Mouse (Mus musculus): Measurements from ENCODE around the gene Scimp. TPM values are rescaled to one million over a fixed set of nuclear protein-coding genes. Genes with fewer than 3 reads are reported as not detected.
A peak's percentile ranks its signal among the peaks of the same experiment; 100 is the strongest.

Gene Scimp
- not detected for total RNA-seq (2022)

DNA sequence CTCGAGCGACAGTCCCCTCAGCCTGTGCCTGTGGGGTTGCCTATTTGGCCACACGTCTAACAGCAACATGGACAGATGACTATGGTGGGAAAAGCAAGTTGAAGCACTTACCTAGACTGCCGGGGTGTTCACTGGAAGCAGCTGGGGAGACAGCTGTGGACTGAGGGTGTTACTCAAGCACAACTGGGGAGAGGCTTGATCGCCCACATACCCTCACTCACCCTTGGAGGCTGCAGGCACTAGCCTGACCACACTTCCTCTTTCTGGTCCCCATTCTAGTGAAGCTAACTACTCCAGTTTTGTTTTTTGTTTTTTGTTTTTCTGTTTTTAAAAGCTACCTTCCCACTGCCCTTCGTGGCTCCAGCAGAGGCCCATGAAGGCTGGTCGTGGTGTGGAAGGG lies at the start of gene Scimp:
TSS of gene Scimp (minus strand) at position 222 of the 400 bp plus-strand sequence.
- no peak for DNase-seq (ENCODE audit: low spot score in 2 of 2)

DNA sequence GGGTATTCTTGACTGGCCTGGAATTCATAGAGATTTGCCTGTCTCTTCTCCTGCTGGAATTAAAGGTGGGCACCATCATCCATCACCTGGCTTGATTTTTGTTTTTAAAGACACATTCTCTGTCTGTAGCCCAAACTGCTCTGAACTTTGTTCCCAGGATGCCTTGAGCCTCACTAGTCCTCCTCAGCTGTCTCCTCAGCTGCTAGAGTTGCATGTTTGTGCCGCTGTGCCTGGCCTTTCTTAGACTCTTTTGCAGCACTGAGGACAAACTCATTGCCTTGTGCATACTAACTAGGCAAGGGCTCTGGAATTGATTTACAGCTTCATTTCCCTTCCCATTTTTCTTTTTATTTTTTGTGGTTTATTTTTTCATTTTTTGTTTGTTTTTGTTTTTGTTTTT lies 48.0 kb upstream of the Scimp start:
- no peak for DNase-seq (ENCODE audit: low spot score in 2 of 2)

DNA sequence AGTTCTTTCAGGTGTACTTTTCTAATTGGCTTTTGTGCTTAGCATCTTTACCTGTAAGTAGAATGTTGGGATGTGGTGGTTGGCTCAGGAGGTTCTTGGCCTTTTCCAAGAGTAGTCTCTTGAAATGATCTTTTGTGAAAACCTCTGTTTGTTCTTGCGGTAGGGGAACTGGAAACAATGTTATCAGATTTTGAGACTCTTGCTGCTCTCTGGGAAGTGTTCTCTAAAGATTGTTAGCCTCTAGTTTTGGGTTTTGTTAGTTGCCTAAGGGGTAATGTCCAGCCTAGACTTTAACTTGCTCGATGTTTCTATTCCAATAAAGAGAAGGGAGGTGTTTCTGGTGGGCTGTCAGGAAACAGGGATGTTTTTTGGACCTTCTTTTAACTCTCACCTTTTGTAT lies 33.6 kb upstream of the Scimp start:
- DNase-seq (ENCODE audit: low spot score in 2 of 2), result no peak

DNA sequence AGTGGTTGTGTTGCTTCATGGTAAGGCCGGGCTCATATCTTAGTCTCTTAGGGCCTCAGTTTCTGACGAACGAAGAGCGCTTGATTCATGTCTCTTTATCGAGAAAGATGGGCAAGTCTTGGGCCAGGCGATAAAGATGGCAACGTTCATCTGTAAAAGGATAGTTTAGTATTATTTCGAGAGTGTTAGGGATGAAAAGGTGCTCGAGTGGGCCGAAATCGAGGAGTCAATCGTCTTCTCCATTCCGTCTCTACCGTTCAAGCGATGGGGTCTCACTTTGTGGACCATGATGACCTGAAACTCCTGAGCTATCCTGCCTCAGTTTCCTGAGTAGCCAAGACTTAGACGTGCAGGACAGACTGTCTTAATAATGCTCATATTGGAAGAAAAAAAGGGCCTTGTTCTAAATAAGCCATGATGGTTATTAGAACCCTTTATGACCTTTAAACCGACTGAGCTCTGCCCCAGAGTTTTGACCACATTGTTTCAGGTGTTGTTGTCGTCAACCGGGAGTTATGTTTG lies 33.1 kb upstream of the Scimp start:
- no peak for DNase-seq (ENCODE audit: low spot score in 2 of 2)

DNA sequence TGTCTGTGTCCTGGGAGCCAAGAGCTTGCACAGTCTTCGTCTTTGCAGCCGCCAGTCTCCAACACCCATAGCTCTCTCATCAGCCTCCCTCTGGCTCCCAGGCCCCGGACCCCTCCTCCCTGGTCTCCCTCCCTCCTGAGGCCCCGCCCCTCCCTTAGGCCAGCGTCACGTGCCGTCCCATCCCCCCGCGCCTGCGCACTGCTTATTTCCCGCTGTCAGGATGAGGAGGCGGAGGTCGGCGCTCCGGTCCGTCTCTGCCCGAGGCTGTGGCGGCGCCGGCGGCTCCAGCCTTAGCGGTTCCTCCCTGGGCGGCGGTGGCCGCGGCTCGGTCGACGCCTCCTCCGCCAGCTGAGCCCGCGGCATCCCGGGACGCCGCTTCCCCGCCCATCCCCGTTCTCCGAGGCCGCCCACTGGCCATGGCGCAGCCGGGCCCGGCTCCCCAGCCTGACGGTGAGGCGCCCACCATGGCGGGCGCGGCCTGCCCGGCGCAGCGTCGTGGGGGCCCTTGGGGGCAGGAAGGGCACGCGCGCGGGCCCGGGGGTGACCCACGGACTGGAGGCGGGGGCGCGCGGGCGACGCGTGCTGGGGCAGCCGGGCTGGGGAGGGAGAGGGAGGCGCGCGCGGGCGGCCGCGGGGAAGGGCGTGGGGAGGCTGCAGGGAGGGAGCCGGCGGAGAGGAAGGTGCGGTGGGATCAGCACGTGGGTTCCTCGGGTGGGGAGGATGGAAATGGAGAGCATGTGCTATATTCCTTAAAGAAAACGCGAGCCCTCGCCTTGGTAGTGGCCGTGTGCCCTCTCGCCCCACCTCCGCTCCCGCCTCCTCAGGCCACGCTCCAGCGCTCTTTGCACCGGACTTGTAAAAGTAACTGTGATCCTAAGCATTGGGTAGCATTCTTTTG lies 32.4 kb upstream of the Scimp start, which contains the start of gene Rabep1:
TSS of gene Rabep1 (plus strand) at position 220 of the 898 bp plus-strand sequence.
- peak; percentile 84 to 89 for DNase-seq (ENCODE audit: low spot score in 2 of 2)

DNA sequence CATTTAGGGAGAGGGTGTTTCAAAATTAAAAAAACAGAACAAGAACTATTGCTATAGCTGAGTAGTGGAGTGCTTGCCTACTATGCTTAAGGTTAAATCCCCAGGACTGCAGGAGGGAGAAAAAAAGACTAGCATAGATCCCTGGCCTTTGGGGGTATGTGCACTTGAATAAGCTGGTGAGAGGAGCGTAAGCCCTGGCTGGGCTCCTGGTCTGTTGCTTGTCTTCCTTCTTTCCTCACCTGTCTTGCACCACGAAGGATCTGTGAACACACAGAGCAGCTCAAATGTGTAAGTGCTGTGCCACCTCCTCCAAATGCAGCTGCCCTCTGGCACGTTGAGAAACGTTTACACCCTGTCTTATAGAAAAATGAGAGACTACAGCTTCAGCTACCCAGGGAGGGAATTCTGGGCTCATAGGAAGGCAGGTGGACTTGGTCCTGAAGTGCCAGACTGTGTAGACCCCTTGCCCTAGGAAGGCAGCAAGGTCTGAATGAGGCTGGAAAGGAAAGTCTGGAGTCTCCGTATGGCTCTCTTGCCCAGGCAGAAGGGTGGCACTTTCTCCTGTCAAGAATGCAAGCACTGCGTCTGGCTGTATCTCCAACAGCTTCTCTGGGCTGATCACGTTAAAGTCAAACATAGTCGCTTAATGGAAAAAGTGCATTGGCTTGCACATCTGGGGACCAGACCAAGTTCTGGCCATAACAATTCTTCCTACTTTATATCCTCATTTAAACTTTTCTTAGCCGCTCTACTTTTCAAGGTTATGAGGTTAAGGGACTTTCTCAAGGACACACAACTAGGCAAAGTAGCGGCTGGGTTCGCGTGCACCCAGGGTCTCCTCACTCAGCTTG lies 31.5 kb upstream of the Scimp start:
- no peak for DNase-seq (ENCODE audit: low spot score in 2 of 2)

DNA sequence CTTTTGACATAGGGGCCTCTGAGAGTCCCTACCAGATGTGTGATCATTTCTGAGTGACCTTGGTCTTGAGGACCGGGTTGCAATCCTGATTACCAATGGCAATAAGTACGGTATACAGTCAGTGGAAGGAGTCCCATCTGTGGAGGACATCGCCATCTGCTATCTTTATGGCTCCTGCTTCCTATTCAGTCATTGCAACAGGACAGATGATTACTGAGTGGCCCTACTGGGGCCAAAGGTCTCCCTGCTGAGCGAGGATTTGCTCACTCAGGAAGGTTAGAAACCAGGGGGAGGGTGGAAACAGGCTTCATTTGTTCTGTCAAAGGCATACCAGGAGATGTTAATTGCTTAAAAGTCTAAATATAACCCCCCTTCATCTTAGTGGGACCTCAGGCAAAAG lies 30.6 kb upstream of the Scimp start:
- no peak for DNase-seq (ENCODE audit: low spot score in 2 of 2)

DNA sequence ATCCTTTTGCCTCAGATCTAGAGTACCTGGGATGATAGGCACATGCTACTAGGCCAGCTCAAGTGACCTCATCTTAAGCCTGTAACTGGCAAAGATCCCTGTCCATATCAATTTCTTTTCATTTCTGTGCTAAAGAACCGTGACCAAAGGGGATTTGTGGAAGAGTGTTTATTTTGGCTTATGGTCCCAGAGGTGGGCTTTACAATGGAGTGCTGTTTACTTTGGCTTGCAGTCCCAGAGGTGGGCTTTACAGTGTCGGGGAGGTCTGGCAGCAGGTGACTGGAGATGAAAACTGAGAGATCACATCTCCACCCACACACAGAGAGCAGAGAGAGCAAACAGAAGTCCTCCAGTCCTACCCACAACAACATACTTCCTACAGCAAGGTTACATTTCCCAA lies 26.2 kb upstream of the Scimp start:
- DNase-seq (ENCODE audit: low spot score in 2 of 2), result no peak

DNA sequence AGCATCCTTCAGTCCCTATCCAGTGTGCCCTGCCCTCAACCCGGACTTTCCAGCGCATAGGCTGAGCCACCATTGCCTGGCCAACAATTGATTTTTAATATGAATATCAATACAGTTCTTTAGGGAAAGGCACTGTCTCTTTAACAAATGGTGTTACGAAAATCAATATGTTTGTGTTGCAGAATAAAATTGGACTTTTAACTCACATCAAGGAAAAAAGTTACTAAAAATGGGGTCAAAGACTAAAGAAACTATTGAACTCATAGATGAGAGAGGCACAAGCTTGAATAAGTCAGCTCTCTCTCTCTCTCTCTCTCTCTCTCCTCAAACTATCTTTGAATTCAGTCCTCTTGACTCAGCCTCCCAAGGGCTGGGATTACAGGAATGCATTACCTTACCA lies 24.6 kb upstream of the Scimp start:
- no peak for DNase-seq (ENCODE audit: low spot score in 2 of 2)

DNA sequence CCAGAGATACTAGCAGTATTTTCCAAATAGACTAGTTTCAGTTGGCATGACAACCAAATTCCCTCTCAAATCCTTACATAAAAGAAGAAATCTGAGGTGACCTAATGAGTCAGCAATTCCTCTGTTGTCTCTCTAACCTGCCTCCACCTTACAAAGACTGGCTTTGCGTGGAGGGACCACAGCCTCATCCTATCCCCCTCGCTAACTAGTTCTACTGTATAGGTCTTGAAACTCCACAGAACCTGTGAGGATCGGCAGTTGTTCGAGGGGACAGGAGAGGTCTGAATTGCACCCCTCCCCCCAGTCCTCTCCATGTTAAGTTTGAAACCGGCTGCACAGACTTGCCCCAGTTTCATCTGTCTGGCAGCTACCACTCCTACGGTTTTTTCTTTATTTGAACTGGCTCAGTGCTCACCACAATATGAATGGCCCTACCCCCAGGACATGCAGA lies 23.0 kb upstream of the Scimp start:
- no peak for DNase-seq (ENCODE audit: low spot score in 2 of 2)

DNA sequence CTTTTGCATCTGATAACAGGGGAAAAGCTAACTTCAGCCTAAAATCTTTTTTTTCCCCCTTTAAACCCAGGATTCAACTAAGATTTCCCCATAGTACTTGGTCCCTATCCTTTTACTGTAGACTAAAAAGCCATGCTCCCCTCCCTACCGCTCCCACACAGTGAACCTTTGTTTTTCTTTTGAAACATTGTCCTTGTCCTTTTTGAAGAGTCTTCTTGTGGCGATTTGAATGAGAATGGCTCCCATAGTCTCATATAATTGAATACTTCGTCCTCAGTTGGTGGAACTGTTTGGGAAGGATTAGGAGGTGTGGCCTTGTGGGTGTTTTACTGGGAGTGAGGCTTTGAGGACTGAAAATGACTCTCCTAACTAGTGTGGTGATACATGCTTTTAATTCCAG lies 21.4 kb upstream of the Scimp start:
- no peak for DNase-seq (ENCODE audit: low spot score in 2 of 2)

DNA sequence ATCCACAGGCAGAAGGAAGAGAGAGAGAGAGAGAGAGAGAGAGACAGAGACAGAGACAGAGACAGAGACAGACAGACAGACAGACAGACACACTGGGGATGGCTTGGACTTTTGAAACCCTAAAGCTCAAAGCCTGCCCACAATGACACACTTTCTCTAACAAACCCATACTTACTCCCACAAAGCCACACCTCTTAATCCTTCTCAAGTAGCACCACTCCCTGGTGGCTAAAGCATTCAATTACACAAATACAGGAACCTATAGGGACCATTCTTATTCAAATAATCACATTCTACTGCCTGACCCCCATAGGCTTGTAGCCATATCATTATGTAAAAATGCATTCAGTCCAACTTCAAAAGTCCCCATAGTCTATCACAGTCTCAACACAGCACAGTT lies 21.0 kb upstream of the Scimp start:
- DNase-seq (ENCODE audit: low spot score in 2 of 2), result no peak

DNA sequence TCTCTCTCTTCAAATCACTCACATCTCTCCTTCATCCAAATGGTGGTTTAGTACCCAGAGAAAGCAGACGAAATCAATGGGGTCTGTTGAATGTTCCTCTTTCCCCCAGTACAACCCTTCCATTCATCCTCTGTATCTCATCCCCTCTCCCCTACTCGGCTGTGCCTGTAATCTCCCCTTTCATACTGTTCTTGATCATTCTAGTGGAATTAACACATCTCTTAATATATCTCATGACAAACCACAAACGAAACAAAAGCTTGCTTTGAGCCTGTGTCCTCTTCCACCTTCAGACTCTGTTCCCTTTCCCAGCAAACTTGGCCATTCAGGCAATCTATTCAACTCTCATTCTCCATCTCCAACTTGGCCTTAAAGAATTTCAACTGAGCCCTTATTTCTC lies 18.8 kb upstream of the Scimp start:
- DNase-seq (ENCODE audit: low spot score in 2 of 2), result no peak

DNA sequence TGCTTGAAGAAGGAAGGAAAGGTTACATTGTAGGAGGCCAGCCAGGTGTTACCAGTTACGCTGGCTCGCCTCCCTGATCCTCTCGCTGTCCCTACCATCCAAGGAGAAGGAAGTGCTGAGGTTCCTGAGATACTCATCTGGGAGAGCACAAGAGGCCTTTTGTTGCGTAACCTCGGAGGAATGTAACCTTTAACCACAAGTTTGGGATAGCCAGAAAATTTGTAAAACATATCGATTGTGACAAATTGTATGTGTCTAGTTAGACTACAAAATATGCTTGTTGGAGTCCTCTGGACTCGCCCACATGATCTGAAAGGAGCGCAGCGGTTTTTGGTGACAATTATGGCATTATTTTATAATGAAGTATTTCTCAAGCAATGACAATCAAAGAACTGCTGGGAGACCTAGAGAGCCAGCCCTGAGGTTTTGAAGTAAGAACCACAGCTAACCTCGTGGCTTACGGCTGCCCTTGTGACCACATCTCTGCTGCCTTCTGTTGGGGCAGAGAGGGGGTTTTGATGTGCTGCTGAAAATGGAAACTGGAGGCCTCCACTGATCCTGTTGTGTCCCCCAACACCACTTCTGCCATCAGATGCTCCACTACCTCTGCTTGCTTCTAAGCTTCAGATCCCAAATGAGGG lies 16.7 kb upstream of the Scimp start:
- DNase-seq (ENCODE audit: low spot score in 2 of 2), result no peak

DNA sequence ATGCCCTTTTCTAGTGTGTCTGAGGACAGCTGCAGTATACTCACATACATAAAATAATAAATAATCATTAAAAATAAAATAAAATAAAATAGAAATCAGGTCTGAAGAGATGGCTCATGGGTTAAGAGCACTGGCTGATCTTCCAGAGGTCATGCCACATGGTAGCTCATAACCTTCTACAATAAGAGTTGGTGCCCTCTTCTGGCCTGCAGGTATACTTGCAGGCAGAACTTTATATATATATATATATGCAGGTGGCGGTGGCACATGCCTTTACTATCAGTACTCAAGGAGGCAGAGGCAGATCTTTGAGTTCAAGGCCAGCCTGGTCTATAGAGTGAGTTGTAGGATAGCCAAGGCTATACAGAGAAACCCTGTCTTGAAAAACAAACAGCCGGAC lies 13.8 kb upstream of the Scimp start:
- no peak for DNase-seq (ENCODE audit: low spot score in 2 of 2)

DNA sequence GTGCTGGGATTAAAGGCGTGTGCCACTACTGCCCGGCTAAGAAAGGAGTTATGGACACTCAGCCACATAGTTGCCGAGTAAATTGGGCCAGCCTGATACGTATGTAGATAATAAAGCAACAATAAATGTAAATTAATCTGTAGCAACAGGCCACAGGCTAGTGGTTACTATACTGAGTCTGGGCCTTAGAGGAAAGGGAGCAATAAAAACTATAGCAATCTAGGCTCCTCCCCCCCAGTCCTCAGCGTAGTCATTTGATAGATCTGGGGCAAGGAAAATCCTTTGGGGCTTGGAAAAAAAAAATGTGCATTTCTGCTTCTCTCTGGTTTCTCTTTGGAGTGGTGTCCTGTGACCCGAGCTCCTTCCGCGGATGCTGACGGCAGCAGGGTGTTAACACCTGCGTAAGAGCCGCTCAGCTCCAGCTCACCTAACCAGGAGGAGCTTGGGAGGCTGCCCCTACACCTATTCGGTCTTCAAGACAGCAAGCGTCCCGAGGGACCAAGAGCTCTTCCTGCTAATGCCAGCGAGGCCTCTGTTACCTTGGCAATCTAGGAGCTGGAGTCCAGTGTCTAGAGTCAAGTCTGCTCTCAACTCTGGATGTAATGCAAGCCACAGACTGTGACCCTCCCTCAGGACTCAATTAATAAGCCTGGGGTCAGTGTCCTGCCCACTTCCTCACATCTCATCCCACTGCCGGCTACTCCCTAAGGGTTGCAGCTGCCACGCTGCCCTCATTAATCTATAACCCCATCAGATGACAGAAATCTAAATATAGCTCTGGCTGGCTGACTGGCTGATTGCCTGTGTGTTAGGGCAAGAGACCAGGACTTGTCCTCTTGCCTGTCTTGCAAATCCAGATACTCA lies 9.6 kb upstream of the Scimp start:
- peak; percentile 74 to 81 for DNase-seq (ENCODE audit: low spot score in 2 of 2)

DNA sequence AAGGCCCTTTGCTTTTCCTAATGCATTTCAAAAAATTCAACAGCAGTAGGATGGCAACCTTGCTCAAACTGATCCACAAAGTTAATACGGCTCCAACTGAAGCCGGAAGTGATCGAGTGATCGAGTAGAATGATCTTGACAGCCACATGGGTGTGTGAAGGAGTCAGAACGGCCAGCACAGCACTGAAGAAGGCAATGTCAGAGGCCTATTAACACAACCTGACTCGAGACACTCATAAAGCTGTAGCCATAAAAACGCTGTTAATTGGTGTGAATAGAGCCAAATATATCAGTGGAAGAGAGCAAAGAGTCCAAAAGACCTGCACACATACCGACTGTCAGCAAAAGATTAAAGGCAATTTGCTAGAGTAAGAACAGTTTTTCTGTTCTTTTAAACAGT lies 7.7 kb upstream of the Scimp start:
- no peak for DNase-seq (ENCODE audit: low spot score in 2 of 2)

DNA sequence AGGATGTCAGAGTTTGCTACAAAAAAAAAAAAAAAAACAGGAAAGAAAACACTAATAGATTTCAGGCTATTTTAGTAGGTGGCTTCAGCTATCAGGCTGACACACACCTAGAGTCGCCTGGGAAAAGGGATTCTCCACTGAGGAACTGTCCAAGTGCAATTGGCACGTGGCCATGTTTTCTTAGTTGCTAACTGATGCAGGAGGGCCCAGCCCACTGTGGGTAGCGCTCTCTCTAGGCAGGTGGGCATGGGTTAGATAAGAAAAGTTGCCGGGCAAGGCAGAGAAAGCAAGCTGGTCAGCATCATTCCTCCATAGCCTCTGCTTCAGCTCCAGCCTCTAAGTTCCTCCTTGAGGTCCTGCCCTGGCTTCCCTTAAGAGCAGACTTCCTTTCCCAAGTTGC lies 4.4 kb upstream of the Scimp start:
- DNase-seq (ENCODE audit: low spot score in 2 of 2), result no peak

DNA sequence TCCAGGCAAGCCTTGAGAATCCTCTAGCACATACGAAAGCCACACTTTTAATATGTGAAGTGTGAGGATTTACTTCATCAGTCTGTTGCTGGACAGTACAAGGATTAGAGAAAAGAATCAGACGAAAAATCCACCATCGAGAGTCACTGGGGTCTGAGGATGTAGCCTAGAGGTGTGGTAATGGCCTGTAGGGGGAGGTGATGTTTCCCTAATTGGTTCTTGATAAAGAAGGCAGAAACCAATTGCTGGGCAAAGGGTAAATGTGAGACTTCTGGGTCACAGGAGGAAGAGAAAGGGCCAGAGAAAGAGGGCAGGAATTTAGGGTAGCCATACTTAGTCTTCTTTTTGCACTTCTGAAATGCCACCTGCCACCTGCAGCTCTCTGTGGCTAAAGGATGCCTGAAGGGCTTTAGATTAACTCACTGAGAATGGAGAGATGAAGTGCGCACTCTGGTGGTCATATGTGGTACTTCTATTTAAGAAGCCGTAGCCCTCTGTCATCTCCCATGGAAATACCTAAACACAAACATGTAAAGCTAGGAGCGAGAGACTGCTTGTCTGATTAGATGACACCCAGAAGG lies 3.2 kb upstream of the Scimp start:
- peak; percentile 15 to 50 for DNase-seq (ENCODE audit: low spot score in 2 of 2)

DNA sequence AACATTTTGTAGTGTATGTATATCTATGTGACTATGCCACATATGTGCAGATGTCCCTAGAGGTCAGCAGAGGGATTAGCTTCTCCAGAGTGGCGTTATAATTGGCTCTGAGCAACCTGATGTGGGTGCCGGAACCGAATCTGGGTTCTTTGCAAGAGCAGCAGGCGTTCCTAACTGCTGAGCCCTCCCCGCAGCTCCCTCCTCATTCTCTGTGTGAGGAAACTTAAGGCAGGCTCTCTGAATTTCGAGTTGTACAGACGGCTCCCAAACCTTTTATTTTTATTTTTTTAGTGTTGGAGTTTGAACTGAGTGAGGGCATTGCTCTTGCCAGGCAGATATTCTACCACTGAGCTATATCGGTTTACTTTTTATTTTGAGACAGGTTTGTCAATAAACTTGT lies 2.7 kb upstream of the Scimp start:
- DNase-seq (ENCODE audit: low spot score in 2 of 2), result no peak

Data from gastrocnemius, adult 8-10 months (tissue).